Comparison of ENCODE assay signal across 9 mouse cellular contexts in genomic region chr3:30011712-30012111, GRCm38 (mm10).
DNase-seq lines count a peak whose midpoint lies in the region; ATAC-seq and TF ChIP-seq lines count a peak whose summit lies in the region.
"Had no signal": no experiment of that assay in that cellular context is flagged by ENCODE, and none has a peak within 500 bp of the region (broad histone marks: within the 10 kb centered on the region; RNA-seq: fewer than 3 reads in every experiment).

No protein-coding gene starts in this region.

- 7% methylated on average over 6 of the region's 6 CpGs for WGBS in embryonic facial prominence, embryonic 11.5 days
- WGBS in hindbrain, embryonic 15.5 days, result 9% methylated on average over 6 of the region's 6 CpGs

- no peak overlapping the region for H3K27ac ChIP-seq in left cerebral cortex, adult 2 months
- peak overlapping the region; percentile 84; the same call in 1 of the 2 replicates for H3K27ac ChIP-seq in embryonic facial prominence, embryonic 11.5 days (replicated peaks; ENCODE audit: low read depth, low read length)
- H3K27ac ChIP-seq in hindbrain, embryonic 15.5 days (replicated peaks), result 0 out of 2 replicates have a peak overlapping the region, but pooled peaks have one; percentile 49

- TF ChIP-seq CTCF in left cerebral cortex, adult 2 months (IDR thresholded peaks at IDR 0.05), result no peak

- H3K4me1 ChIP-seq in embryonic facial prominence, embryonic 11.5 days (ENCODE audit: control insufficient read depth, insufficient read depth, low read length), result no peaks in the 10 kb centered on the region; the same call in 1 of the 2 replicates
- peaks cover 16% of the 10 kb centered on the region for H3K4me1 ChIP-seq in hindbrain, embryonic 15.5 days (replicated peaks)

- no peak for ATAC-seq in embryonic facial prominence, embryonic 11.5 days (replicated peaks; ENCODE audit: insufficient number of reproducible peaks, low FRiP score, low TSS enrichment, low read depth)
- ATAC-seq in hindbrain, embryonic 15.5 days (ENCODE audit: low FRiP score, low read depth), result no peak

- H3K79me2 ChIP-seq in myocyte (ENCODE audit: control insufficient read depth, insufficient read depth), result no peaks in the 10 kb centered on the region

- DNase-seq in left cerebral cortex, adult 2 months (ENCODE audit: extremely low spot score in 1 of 2, low spot score in 2 of 2), result no peak
- DNase-seq in left cerebral cortex, postnatal 4 days, result no peak
- DNase-seq in embryonic facial prominence, embryonic 11.5 days (ENCODE audit: low spot score), result no peak
- DNase-seq in ovary, postnatal 36 days (ENCODE audit: low spot score), result no peak
- DNase-seq in thymus, postnatal 14 days, result no peak
- DNase-seq in left cerebral cortex, postnatal 10 days (ENCODE audit: extremely low spot score in 1 of 2, low spot score in 2 of 2), result no peak

- intact Hi-C loops in left cerebral cortex, adult 2 months (cut with DNase I), result loop anchor here (10.0 kb wide), 2 partner anchors 197 to 503 kb away; no protein-coding TSS in a partner anchor
- intact Hi-C loops in left cerebral cortex, postnatal 4 days (cut with DNase I), result no loop called here
- intact Hi-C loops in left cerebral cortex, postnatal 10 days (cut with DNase I), result loop anchor here (10.0 kb wide), 2 partner anchors 203 to 503 kb away; no protein-coding TSS in a partner anchor

- peak overlapping the region; percentile 87 for H3K4me2 ChIP-seq in embryonic facial prominence, embryonic 11.5 days (ENCODE audit: low read depth, low read length)
- peak overlapping the region; percentile 81 for H3K4me2 ChIP-seq in hindbrain, embryonic 15.5 days
- H3K4me2 ChIP-seq in myocyte (ENCODE audit: low read depth), result peak overlapping the region; percentile 83

- peak overlapping the region; percentile 46; the same call in 1 of the 2 replicates for H3K4me3 ChIP-seq in left cerebral cortex, adult 2 months
- peak overlapping the region; percentile 64 for H3K4me3 ChIP-seq in embryonic facial prominence, embryonic 11.5 days (ENCODE audit: low read depth, low read length)
- H3K4me3 ChIP-seq in hindbrain, embryonic 15.5 days, result peak overlapping the region; percentile 44
- H3K4me3 ChIP-seq in myocyte, result peak overlapping the region; percentile 89

- H3K36me3 ChIP-seq in embryonic facial prominence, embryonic 11.5 days (replicated peaks; ENCODE audit: control insufficient read depth, insufficient read depth, low read depth, low read length), result no peaks in the 10 kb centered on the region
- H3K36me3 ChIP-seq in hindbrain, embryonic 15.5 days, result no peaks in the 10 kb centered on the region
- H3K36me3 ChIP-seq in myocyte (ENCODE audit: control insufficient read depth, insufficient read depth), result no peaks in the 10 kb centered on the region

- H3K27me3 ChIP-seq in embryonic facial prominence, embryonic 11.5 days (ENCODE audit: control insufficient read depth, insufficient read depth, low read length), result no peaks in the 10 kb centered on the region
- H3K27me3 ChIP-seq in hindbrain, embryonic 15.5 days, result peaks cover 22% of the 10 kb centered on the region
- no peaks in the 10 kb centered on the region for H3K27me3 ChIP-seq in myocyte (ENCODE audit: control insufficient read depth, insufficient read depth, insufficient read length)
- H3K27me3 ChIP-seq: Patski had no signal

- TF ChIP-seq POLR2A in myocyte (IDR thresholded peaks at IDR 0.05; ENCODE audit: insufficient read length, low read depth), result no peak

- no peaks in the 10 kb centered on the region for H3K9me3 ChIP-seq in embryonic facial prominence, embryonic 11.5 days (replicated peaks; ENCODE audit: control insufficient read depth, low read length)
- no peaks in the 10 kb centered on the region for H3K9me3 ChIP-seq in hindbrain, embryonic 15.5 days

- H3K9ac ChIP-seq in embryonic facial prominence, embryonic 11.5 days (replicated peaks; ENCODE audit: low read length), result peak overlapping the region; percentile 81
- no peak overlapping the region for H3K9ac ChIP-seq in hindbrain, embryonic 15.5 days

- H3ac ChIP-seq in myocyte (ENCODE audit: control insufficient read depth, insufficient read length), result peak overlapping the region; percentile 98

TF ChIP-seq in myocyte, 11 proteins besides CTCF, POLR2A, EP300 and RAD21:
- TF ChIP-seq MAX (IDR thresholded peaks at IDR 0.05; ENCODE audit: low read depth), result no peak
- no peak for TF ChIP-seq TCF12 (IDR thresholded peaks at IDR 0.05; ENCODE audit: insufficient read depth, poor library complexity, severe bottlenecking)
- TF ChIP-seq TCF3 (IDR thresholded peaks at IDR 0.05; ENCODE audit: insufficient read length, low read depth), result no peak
- TF ChIP-seq POLR2AphosphoS2 (IDR thresholded peaks at IDR 0.05; ENCODE audit: insufficient read length, low read depth), result no peak
- no peak for TF ChIP-seq USF1 (IDR thresholded peaks at IDR 0.05; ENCODE audit: low read depth)
- TF ChIP-seq SRF (IDR thresholded peaks at IDR 0.05; ENCODE audit: control insufficient read depth, insufficient read length, low read depth), result no peak
- TF ChIP-seq E2F4 (IDR thresholded peaks at IDR 0.05; ENCODE audit: insufficient read depth), result no peak
- no peak for TF ChIP-seq CEBPB (IDR thresholded peaks at IDR 0.05; ENCODE audit: insufficient read depth, poor library complexity, severe bottlenecking)
